Mouse (Mus musculus) liver, embryonic 11.5 days (tissue): Measurements from ENCODE around the gene Rnf43. TPM values are rescaled to one million over a fixed set of nuclear protein-coding genes. Genes with fewer than 3 reads are reported as not detected.

Source experiments
- ATAC-seq: fragments of 200-750 bp; cut with Nextera tagmentation; replicated peaks from 2 replicates; pipeline ENCODE4 v1.8.0; 2017; ENCODE audit warnings: moderate number of reproducible peaks, mild to moderate bottlenecking, moderate TSS enrichment, moderate library complexity; ENCODE audit not compliant: low FRiP score
- DNase-seq: peaks from one replicate; pipeline ENCODE4 v3.0.0-alpha.2; 2017; ENCODE audit warnings: low spot score
- H3K27ac ChIP-seq: fragments of 300-500 bp; sonication (generic); 2 replicates; pipeline ENCODE4 v1.5.1; 2014; ENCODE audit warnings: mild to moderate bottlenecking, low read depth, low read length, control low read depth
- H3K27me3 ChIP-seq: fragments of 300-500 bp; sonication (generic); replicated peaks from 2 replicates; pipeline ENCODE4 v1.6.1; 2014; ENCODE audit warnings: low read length, mixed read lengths; ENCODE audit not compliant: control insufficient read depth, insufficient read depth
- H3K36me3 ChIP-seq: fragments of 300-500 bp; sonication (generic); 2 replicates; pipeline ENCODE4 v1.6.1; 2014; ENCODE audit warnings: mild to moderate bottlenecking, low read length, moderate library complexity, mixed read lengths; ENCODE audit not compliant: control insufficient read depth, insufficient read depth
- H3K4me1 ChIP-seq: fragments of 300-500 bp; sonication (generic); replicated peaks from 2 replicates; pipeline ENCODE4 v1.6.1; 2014; ENCODE audit warnings: low read length, mixed read lengths; ENCODE audit not compliant: control insufficient read depth, insufficient read depth
- H3K4me2 ChIP-seq: fragments of 300-500 bp; sonication (generic); 2 replicates; pipeline ENCODE4 v1.6.1; 2014; ENCODE audit warnings: mild to moderate bottlenecking, control low read depth, moderate library complexity
- H3K4me3 ChIP-seq: fragments of 300-500 bp; sonication (generic); 2 replicates; pipeline ENCODE4 v1.5.1; 2014; ENCODE audit warnings: low read depth, low read length, control low read depth
- H3K9ac ChIP-seq: fragments of 300-500 bp; sonication (generic); 2 replicates; pipeline ENCODE4 v1.6.1; 2014; ENCODE audit warnings: low read depth, low read length, control low read depth
- H3K9me3 ChIP-seq: fragments of 300-500 bp; sonication (generic); 2 replicates; pipeline ENCODE4 v1.6.1; 2016; ENCODE audit warnings: low read length, inconsistent platforms, mixed read lengths; ENCODE audit not compliant: control insufficient read depth
- WGBS: fragments of 180-500 bp; shearing (Covaris S2); extraction: QIAGEN DNeasy Blood & Tissue Kit; methylation state at CpG from one replicate; pipeline ENCODE4 v1.1.7; 2014; 5-methylcytosine and 5-hydroxymethylcytosine counted together
- polyA plus RNA-seq: library from polyadenylated mRNA; unstranded; fragments of >200 nt; fragmentation: Nextera tagmentation; extraction: Ambion mirVana; gene quantifications from 2 replicates; pipeline ENCODE4 v1.2.1, GENCODE M21; 2014

Rnf43 gene
- polyA plus RNA-seq, 1 experiment from 2014 or later = 10.0 TPM

GRCm38 (mm10) chr11:87753891-87754501 lies 91.5 kb downstream of the Rnf43 start:
- peaks cover 40% of the 10 kb centered on the region for H3K4me1 ChIP-seq
- H3K36me3 ChIP-seq = peaks cover 10% of the 10 kb centered on the region; the same call in 1 of the 2 replicates
- H3K27me3 ChIP-seq = no peaks in the 10 kb centered on the region
- H3K4me2 ChIP-seq = peak overlapping the region; percentile 67
- H3K27ac ChIP-seq = peak overlapping the region; percentile 100
- peak overlapping the region; percentile 90 for H3K4me3 ChIP-seq
- DNase-seq (peak; percentile 56), ATAC-seq (no peak; the same call in 1 of the 2 replicates)
- H3K9ac ChIP-seq = peak overlapping the region; percentile 99
- whole genome bisulfite sequencing = 39% methylated on average over 5 of the region's 5 CpGs
- H3K9me3 ChIP-seq = no peaks in the 10 kb centered on the region

GRCm38 (mm10) chr11:87754603-87755002 lies 92.1 kb downstream of the Rnf43 start:
- Histone ChIP-seq H3K9ac (peak overlapping the region; percentile 99), H3K4me1 (peaks cover 40% of the 10 kb centered on the region), H3K4me2 (peak overlapping the region; percentile 67), H3K27ac (peak overlapping the region; percentile 100), H3K4me3 (peak overlapping the region; percentile 90), H3K27me3 (peaks cover 1% of the 10 kb centered on the region), H3K9me3 (no peaks in the 10 kb centered on the region), H3K36me3 (peaks cover 10% of the 10 kb centered on the region; the same call in 1 of the 2 replicates)
- DNase-seq = peak; percentile 67
- 33% methylated on average over 5 of the region's 5 CpGs for WGBS
- no peak for ATAC-seq

- Histone ChIP-seq H3K4me2 (peak overlapping the region; percentile 67), H3K9ac (peak overlapping the region; percentile 99), H3K4me3 (peak overlapping the region; percentile 90), H3K27me3 (peaks cover 9% of the 10 kb centered on the region), H3K27ac (peak overlapping the region; percentile 100), H3K4me1 (peaks cover 36% of the 10 kb centered on the region), H3K9me3 (no peaks in the 10 kb centered on the region), H3K36me3 (peaks cover 10% of the 10 kb centered on the region; the same call in 1 of the 2 replicates)
- DNase-seq (peak; percentile 86), ATAC-seq (peak; percentile 70)
- WGBS = 27% methylated on average over 17 of the region's 17 CpGs
Measured at GRCm38 (mm10) chr11:87755360-87756017, 93.0 kb downstream of the Rnf43 start.

GRCm38 (mm10) chr11:87756251-87756820 lies 93.8 kb downstream of the Rnf43 start:
- peak overlapping the region; percentile 70 for H3K4me2 ChIP-seq

GRCm38 (mm10) chr11:87757001-87757954 lies 94.8 kb downstream of the Rnf43 start:
- peak; percentile 43 for DNase-seq
- Histone ChIP-seq H3K9me3 (no peaks in the 10 kb centered on the region), H3K27me3 (peaks cover 24% of the 10 kb centered on the region), H3K36me3 (peaks cover 10% of the 10 kb centered on the region; the same call in 1 of the 2 replicates), H3K4me1 (peaks cover 20% of the 10 kb centered on the region), H3K9ac (peak overlapping the region; percentile 99), H3K4me2 (peak overlapping the region; percentile 70), H3K4me3 (peak overlapping the region; percentile 90), H3K27ac (peak overlapping the region; percentile 100)
- ATAC-seq = no peak
- WGBS = 45% methylated on average over 25 of the region's 25 CpGs

More at GRCm38 (mm10) chr11:87756251-87756820, 93.8 kb downstream of the Rnf43 start:
- Histone ChIP-seq H3K9ac (peak overlapping the region; percentile 99), H3K27me3 (peaks cover 17% of the 10 kb centered on the region), H3K36me3 (peaks cover 10% of the 10 kb centered on the region; the same call in 1 of the 2 replicates), H3K4me1 (peaks cover 29% of the 10 kb centered on the region), H3K4me3 (peak overlapping the region; percentile 90), H3K27ac (peak overlapping the region; percentile 100), H3K9me3 (no peaks in the 10 kb centered on the region)
- WGBS = 44% methylated on average over 15 of the region's 15 CpGs
- DNase-seq (peak; percentile 60), ATAC-seq (no peak)

- peak overlapping the region; percentile 90; the same call in 1 of the 2 replicates for H3K4me3 ChIP-seq
- ATAC-seq (peak; percentile 12), DNase-seq (no peak)
- H3K4me1 ChIP-seq = peaks cover 12% of the 10 kb centered on the region
- H3K27ac ChIP-seq = peak overlapping the region; percentile 100
- H3K36me3 ChIP-seq = peaks cover 10% of the 10 kb centered on the region; the same call in 1 of the 2 replicates
- H3K9me3 ChIP-seq = no peaks in the 10 kb centered on the region
- 43% methylated on average over 7 of the region's 7 CpGs for WGBS
- peaks cover 35% of the 10 kb centered on the region for H3K27me3 ChIP-seq
- peak overlapping the region; percentile 34; the same call in 1 of the 2 replicates for H3K9ac ChIP-seq
- peak overlapping the region; percentile 70 for H3K4me2 ChIP-seq
Measured at GRCm38 (mm10) chr11:87758161-87758911, 95.8 kb downstream of the Rnf43 start.

GRCm38 (mm10) chr11:87758957-87759608 lies 96.6 kb downstream of the Rnf43 start:
- no peak overlapping the region for H3K4me3 ChIP-seq
- H3K4me1 ChIP-seq = peaks cover 13% of the 10 kb centered on the region
- no peaks in the 10 kb centered on the region for H3K9me3 ChIP-seq
- peaks cover 10% of the 10 kb centered on the region; the same call in 1 of the 2 replicates for H3K36me3 ChIP-seq
- peak; percentile 49 for ATAC-seq
- WGBS = 48% methylated on average over 4 of the region's 4 CpGs
- no peak overlapping the region for H3K4me2 ChIP-seq
- peak overlapping the region; percentile 100 for H3K27ac ChIP-seq
- no peak overlapping the region for H3K9ac ChIP-seq
- peak; percentile 39 for DNase-seq
- H3K27me3 ChIP-seq = peaks cover 42% of the 10 kb centered on the region
